Mouse (Mus musculus): ENCODE measurements at regions not wholly inside any gene's neighbourhood (a gene's known extent, or its start where the extent isn't known, plus 50 kb on each side); places are given as distances from the start of the nearest gene placed in this dataset.

DNA sequence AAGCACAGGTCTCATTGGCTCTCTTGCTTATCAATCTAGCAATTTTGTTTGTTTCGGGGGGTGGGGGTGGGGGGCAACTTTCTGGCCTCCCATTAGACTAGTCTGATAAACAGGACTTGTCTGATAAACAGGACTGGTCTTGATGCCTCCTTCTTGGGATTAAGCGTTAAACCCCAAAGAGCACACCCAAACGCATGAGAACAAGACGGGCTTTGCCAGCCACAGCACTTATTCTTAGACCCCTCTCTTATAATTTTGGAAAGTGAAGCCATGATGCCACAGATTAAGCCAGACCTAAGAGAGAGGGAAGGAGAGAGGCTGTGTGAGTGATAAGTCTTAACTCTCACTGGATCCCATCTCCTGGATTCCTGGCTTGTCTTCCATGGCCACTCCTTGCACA is 63.5 kb upstream of the Zfp366 start:
- in situ Hi-C loops (cut with MboI; ENCODE audit: low pct_unique_long_range_greater_than_20kb): no loop called here
- no peaks in the 10 kb centered on the region for H3K27me3 ChIP-seq
- TF ChIP-seq CTCF (IDR thresholded peaks at IDR 0.05): no peak
- no peak for DNase-seq (ENCODE audit: low read depth, low spot score)
- ChIA-PET POLR2A (interaction anchor here (0.6 kb wide), 1 partner anchor 523 kb away, joined by 4 read pairs; no protein-coding TSS in a partner anchor), CTCF (no interaction called here)
- no peak for ATAC-seq

DNA sequence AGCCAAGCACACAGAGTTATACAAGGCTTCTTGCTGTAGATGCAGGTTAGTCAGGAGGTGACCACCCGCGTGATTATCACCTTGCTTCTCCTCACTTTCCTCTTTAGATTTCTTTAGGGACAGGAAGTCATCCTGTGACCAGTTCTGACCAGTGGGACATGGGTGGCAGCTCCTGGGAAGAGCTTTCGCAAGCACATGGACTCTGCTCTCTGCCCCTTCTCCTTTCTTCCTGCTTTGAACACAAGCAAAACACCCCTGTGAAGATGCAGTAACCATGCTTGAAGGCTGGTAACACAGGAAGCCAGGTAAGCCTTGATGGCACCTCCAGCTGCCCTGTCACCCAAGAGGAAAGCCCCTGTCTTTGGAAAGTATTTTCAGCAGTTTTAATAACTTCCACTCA is 64.7 kb upstream of the Zfp366 start:
- ATAC-seq (no peak), DNase-seq (ENCODE audit: low read depth, low spot score) (no peak)
- ChIA-PET CTCF (no interaction called here), POLR2A (no interaction called here)
- in situ Hi-C loops (cut with MboI; ENCODE audit: low pct_unique_long_range_greater_than_20kb): no loop called here
- TF ChIP-seq CTCF (IDR thresholded peaks at IDR 0.05): no peak
- H3K27me3 ChIP-seq: no peaks in the 10 kb centered on the region

- ChIA-PET POLR2A (no interaction called here), CTCF (no interaction called here)
- in situ Hi-C loops (cut with MboI; ENCODE audit: low pct_unique_long_range_greater_than_20kb): no loop called here
- DNase-seq (ENCODE audit: low read depth, low spot score) (no peak), ATAC-seq (no peak)
- H3K27me3 ChIP-seq: no peaks in the 10 kb centered on the region
- TF ChIP-seq CTCF (IDR thresholded peaks at IDR 0.05): no peak
Observed at GRCm38 (mm10) chr13:99118901-99119300, 65.7 kb upstream of the Zfp366 start.

DNA sequence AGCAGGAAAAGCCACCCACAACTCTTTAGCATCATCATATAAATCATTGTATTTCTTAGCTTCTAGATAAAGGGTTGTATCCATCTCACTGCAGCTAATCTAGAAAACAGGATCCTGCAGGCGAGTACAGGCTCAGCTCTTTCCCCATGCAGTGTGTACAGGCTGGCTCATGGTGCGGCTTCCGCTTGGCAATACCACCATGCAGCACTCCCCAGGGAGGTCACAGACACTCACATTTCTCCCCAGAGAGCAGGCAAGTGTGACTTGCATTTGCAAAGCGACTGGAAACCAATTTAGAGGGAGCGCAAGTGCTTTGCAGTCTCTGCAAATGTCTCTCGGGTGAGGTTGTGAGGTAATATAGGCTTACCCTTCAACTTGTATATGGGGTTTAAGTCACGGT is 69.1 kb upstream of the Zfp366 start:
- in situ Hi-C loops (cut with MboI; ENCODE audit: low pct_unique_long_range_greater_than_20kb): no loop called here
- DNase-seq (ENCODE audit: low read depth, low spot score): no peak
- CTCF ChIA-PET: no interaction called here
- POLR2A ChIA-PET: no interaction called here
- H3K27me3 ChIP-seq: no peaks in the 10 kb centered on the region
- no peak for TF ChIP-seq CTCF (IDR thresholded peaks at IDR 0.05)
- no peak for ATAC-seq

- no peak for ATAC-seq
- ChIA-PET CTCF (no interaction called here), POLR2A (interaction anchor here (0.6 kb wide), 1 partner anchor 12 kb away, joined by 3 read pairs; no protein-coding TSS in a partner anchor)
- in situ Hi-C loops (cut with MboI; ENCODE audit: low pct_unique_long_range_greater_than_20kb): no loop called here
- no peak for DNase-seq (ENCODE audit: low read depth, low spot score)
- TF ChIP-seq CTCF (IDR thresholded peaks at IDR 0.05): no peak
- no peaks in the 10 kb centered on the region for H3K27me3 ChIP-seq
Observed at GRCm38 (mm10) chr13:99114565-99114964, 70.1 kb upstream of the Zfp366 start.

DNA sequence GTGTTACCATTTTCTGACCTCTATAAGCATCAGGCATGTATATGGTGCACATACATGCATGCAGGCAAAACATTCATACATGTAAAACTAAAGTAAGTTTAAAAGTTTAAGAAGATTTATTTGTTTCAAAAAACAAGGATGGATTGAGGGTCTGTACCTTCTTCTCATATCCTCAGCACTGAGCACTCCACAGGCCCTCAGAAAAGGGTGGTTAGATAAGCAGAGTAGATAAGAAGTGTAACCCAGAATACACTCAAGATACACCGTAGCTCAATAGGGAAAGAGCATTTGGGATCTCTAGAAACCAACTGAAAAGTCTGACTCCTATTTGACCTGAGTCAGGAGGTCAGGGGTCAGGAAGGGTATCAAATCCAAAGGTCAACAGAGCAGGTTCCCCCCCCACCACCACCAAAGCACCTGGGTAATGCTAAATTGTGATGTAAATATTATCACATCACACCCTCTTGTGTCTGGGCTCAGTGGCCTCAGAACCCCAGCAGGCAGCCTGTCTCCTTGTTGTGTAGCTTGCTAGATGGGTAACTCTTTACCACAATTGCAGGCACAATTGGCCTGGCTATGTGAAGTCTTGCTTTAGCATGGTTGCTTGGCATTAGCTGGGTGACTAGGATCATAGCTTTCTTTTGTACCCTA is 72.8 kb upstream of the Zfp366 start:
- in situ Hi-C loops (cut with MboI; ENCODE audit: low pct_unique_long_range_greater_than_20kb): no loop called here
- H3K27me3 ChIP-seq: no peaks in the 10 kb centered on the region
- no peak for TF ChIP-seq CTCF (IDR thresholded peaks at IDR 0.05)
- ChIA-PET POLR2A (no interaction called here), CTCF (no interaction called here)
- no peak for DNase-seq (ENCODE audit: low read depth, low spot score)
- no peak for ATAC-seq

DNA sequence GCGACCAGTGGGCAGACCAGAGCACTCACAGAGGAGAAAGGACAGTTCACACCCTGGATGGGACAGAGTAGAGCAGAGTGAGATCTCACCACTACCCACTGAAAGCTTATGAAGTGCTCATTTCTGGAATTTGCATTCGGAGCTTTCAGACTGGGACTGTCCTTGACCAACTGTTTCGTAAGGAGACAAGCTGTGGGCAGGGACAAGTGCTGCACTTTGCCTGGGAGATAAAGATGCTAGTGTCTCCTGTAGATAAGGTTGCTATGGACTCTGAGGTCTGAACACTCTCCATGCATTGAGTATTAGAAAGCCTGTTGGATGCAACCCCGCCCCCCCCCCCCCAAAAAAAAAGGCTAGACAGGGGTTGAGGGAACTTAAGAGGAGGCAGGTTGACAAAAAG is 76.6 kb upstream of the Zfp366 start:
- in situ Hi-C loops (cut with MboI; ENCODE audit: low pct_unique_long_range_greater_than_20kb): no loop called here
- ChIA-PET POLR2A (no interaction called here), CTCF (no interaction called here)
- ATAC-seq (no peak), DNase-seq (ENCODE audit: low read depth, low spot score) (no peak)
- no peaks in the 10 kb centered on the region for H3K27me3 ChIP-seq
- TF ChIP-seq CTCF (IDR thresholded peaks at IDR 0.05): no peak

DNA sequence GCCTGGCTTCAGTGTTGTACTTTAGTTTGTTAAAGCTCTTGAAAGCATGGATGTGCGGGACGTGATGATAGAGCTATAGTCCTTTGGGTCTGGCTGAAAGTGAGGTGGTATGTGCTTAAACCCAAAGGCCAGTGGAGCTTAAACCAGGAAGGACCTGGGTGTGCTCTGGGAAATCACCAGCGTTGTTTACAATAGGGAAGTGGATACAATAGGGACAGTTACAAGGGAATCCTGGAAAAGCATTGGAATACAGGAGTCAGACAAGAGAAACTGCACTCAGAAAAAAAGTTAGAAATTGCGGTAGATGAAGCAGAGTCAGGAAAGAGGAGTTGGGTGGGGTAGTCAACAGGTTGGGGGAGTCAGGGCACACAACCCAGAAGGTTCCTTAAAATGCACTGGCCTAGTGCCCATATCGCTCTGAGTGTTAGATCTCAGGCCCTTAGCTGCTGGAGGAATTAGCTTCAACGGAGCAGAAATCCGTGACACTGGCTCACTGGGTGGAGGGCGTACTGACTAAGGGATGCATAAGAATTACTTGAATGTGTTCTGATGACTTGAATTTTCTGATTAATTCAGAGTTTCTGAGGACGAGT is 82.4 kb upstream of the Zfp366 start:
- no peak for TF ChIP-seq CTCF (IDR thresholded peaks at IDR 0.05)
- DNase-seq (ENCODE audit: low read depth, low spot score): no peak
- ChIA-PET POLR2A (no interaction called here), CTCF (no interaction called here)
- in situ Hi-C loops (cut with MboI; ENCODE audit: low pct_unique_long_range_greater_than_20kb): no loop called here
- ATAC-seq: no peak
- H3K27me3 ChIP-seq: no peaks in the 10 kb centered on the region

- ATAC-seq (no peak), DNase-seq (ENCODE audit: low read depth, low spot score) (no peak)
- H3K27me3 ChIP-seq: no peaks in the 10 kb centered on the region
- TF ChIP-seq CTCF (IDR thresholded peaks at IDR 0.05): no peak
- in situ Hi-C loops (cut with MboI; ENCODE audit: low pct_unique_long_range_greater_than_20kb): no loop called here
- ChIA-PET POLR2A (interaction anchor here (0.6 kb wide), 1 partner anchor 12 kb away, joined by 3 read pairs; no protein-coding TSS in a partner anchor), CTCF (interaction anchor here (1.2 kb wide), 1 partner anchor 9 kb away, joined by 3 read pairs; no protein-coding TSS in a partner anchor)
Observed at GRCm38 (mm10) chr13:99100430-99101409, 83.9 kb upstream of the Zfp366 start.

GRCm38 (mm10) chr13:99099794-99100429 is 84.7 kb upstream of the Zfp366 start:
- no peak for TF ChIP-seq CTCF (IDR thresholded peaks at IDR 0.05)
- no peaks in the 10 kb centered on the region for H3K27me3 ChIP-seq
- ATAC-seq (no peak), DNase-seq (ENCODE audit: low read depth, low spot score) (no peak)
- in situ Hi-C loops (cut with MboI; ENCODE audit: low pct_unique_long_range_greater_than_20kb): loop anchor here (10.0 kb wide), 1 partner anchor 235 kb away; no protein-coding TSS in a partner anchor
- CTCF ChIA-PET: no interaction called here
- POLR2A ChIA-PET: no interaction called here
